Mouse (Mus musculus): Measurements from ENCODE around the gene Tm6sf2.

DNA sequence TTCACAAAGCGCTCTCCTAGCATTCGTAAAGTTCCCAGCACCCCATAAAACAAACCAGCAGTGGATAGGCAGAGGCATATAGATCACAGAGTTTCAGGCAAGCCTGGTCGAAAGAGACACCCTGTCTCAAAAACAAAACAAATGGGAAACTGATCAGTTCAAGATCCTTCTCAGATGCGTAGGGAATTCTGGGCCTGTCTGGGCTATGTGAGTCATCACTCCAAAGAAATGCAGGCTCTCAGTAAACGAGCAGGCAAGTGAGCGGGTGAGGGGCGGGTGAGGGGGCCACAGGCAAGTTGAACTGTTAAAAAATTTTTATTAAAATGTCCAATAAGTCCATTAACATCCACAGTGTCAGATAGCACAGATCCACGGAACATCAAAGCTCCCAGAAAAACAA is 20.1 kb downstream of the Tm6sf2 start:
- TF ChIP-seq USF1 (IDR thresholded peaks at IDR 0.05; ENCODE audit: low read depth) (no peak), POLR2A (IDR thresholded peaks at IDR 0.05; ENCODE audit: insufficient read length, low read depth) (no peak), POLR2AphosphoS2 (IDR thresholded peaks at IDR 0.05; ENCODE audit: insufficient read length, low read depth) (no peak), MYOG (IDR thresholded peaks at IDR 0.05; ENCODE audit: control insufficient read depth in 1 of 3, insufficient read depth in 1 of 3, insufficient read length in 2 of 3, low read depth in 2 of 3) (no peak), CEBPB (IDR thresholded peaks at IDR 0.05; ENCODE audit: insufficient read depth, poor library complexity, severe bottlenecking) (no peak), MAX (IDR thresholded peaks at IDR 0.05; ENCODE audit: low read depth) (no peak), SRF (IDR thresholded peaks at IDR 0.05; ENCODE audit: control insufficient read depth, insufficient read length, low read depth) (no peak)
